Mouse (Mus musculus): ENCODE measurements around the gene Atp5l.

- TF ChIP-seq CTCF (IDR thresholded peaks at IDR 0.05; ENCODE audit: insufficient read depth, low read length) (no peak), POLR2A (IDR thresholded peaks at IDR 0.05; ENCODE audit: borderline replicate concordance, extremely low read depth, low read depth, low read length) (no peak)
Measured at GRCm38 (mm10) chr9:44888114-44888624, 32.4 kb downstream of the Atp5l start.

Data from lung, adult 2 months (tissue).